Mouse (Mus musculus): Measurements from ENCODE around the gene Gpc3.

- TF ChIP-seq CTCF (IDR thresholded peaks at IDR 0.05; ENCODE audit: low read depth, low read length): no peak
- no peak for TF ChIP-seq TAL1 (conservative IDR thresholded peaks at IDR 0.05; ENCODE audit: low read depth, low read length)
- TF ChIP-seq GATA1 (IDR thresholded peaks at IDR 0.05; ENCODE audit: borderline replicate concordance, low read length): no peak
- TF ChIP-seq POLR2AphosphoS5 (IDR thresholded peaks at IDR 0.05; ENCODE audit: insufficient replicate concordance, low read depth, low read length): no peak
Measured at GRCm38 (mm10) chrX:52511151-52511550, 102.6 kb downstream of the Gpc3 start.
